Mouse (Mus musculus) lung, postnatal 0 days (tissue): ENCODE measurements around the gene Os9. TPM values are rescaled to one million over a fixed set of nuclear protein-coding genes. Genes with fewer than 3 reads are reported as not detected.
"Not testable (repeated sequence)": the region's sequence is repeated elsewhere in the genome, so short reads cannot be mapped to it uniquely, and the experiment has no call there.

Experiments
- ATAC-seq: fragments of 200-750 bp; cut with Nextera tagmentation; 2 replicates; pipeline ENCODE4 v1.8.0; 2017; ENCODE audit warnings: moderate library complexity
- DNase-seq: peaks from one replicate; pipeline ENCODE4 v3.0.0-alpha.2; 2016; ENCODE audit warnings: low spot score
- H3K27ac ChIP-seq: fragments of 300-500 bp; sonication (generic); 2 replicates; pipeline ENCODE4 v1.5.1; 2014; ENCODE audit warnings: antibody characterized with exemption, mild to moderate bottlenecking, low read length, mixed read lengths
- H3K27me3 ChIP-seq: fragments of 300-500 bp; sonication (generic); replicated peaks from 2 replicates; pipeline ENCODE4 v1.6.1; 2014; ENCODE audit warnings: low read length, mixed read lengths; ENCODE audit not compliant: insufficient read depth
- H3K36me3 ChIP-seq: fragments of 300-500 bp; sonication (generic); 2 replicates; pipeline ENCODE4 v1.6.1; 2014; ENCODE audit warnings: low read length, mixed read lengths; ENCODE audit not compliant: insufficient read depth
- H3K4me1 ChIP-seq: fragments of 300-500 bp; sonication (generic); 2 replicates; pipeline ENCODE4 v1.6.1; 2014; ENCODE audit warnings: antibody characterized with exemption, low read depth, low read length, mixed read lengths; ENCODE audit not compliant: insufficient read depth
- H3K4me2 ChIP-seq: fragments of 300-500 bp; sonication (generic); replicated peaks from 2 replicates; pipeline ENCODE4 v1.6.1; 2014; ENCODE audit warnings: low read depth, mild to moderate bottlenecking, low read length, moderate library complexity, mixed read lengths
- H3K4me3 ChIP-seq: fragments of 300-500 bp; sonication (generic); 2 replicates; pipeline ENCODE4 v1.5.1; 2014; ENCODE audit warnings: low read depth, low read length
- H3K9ac ChIP-seq: fragments of 300-500 bp; sonication (generic); replicated peaks from 2 replicates; pipeline ENCODE4 v1.6.1; 2014; ENCODE audit warnings: low read depth, mild to moderate bottlenecking
- H3K9me3 ChIP-seq: fragments of 300-500 bp; sonication (generic); 2 replicates; pipeline ENCODE4 v1.6.1; 2016; ENCODE audit warnings: low read length, mixed read lengths
- CTCF ChIP-seq: IDR thresholded peaks from 2 replicates; pipeline ENCODE4 v1.5.1; 2016; ENCODE audit warnings: antibody characterized with exemption, mild to moderate bottlenecking
- EP300 ChIP-seq: IDR thresholded peaks from 2 replicates; pipeline ENCODE4 v1.6.1; 2016; ENCODE audit warnings: antibody characterized with exemption, mild to moderate bottlenecking, control low read depth
- WGBS: fragments of 180-500 bp; shearing (Covaris S2); extraction: QIAGEN DNeasy Blood & Tissue Kit; methylation state at CpG from one replicate; pipeline ENCODE4 v1.1.7; 2014; 5-methylcytosine and 5-hydroxymethylcytosine counted together
- polyA plus RNA-seq: library from polyadenylated mRNA; unstranded; fragments of >200 nt; fragmentation: Nextera tagmentation; extraction: Ambion mirVana; gene quantifications from 2 replicates; pipeline ENCODE4 v1.2.1, GENCODE M21; 2015

The Os9 gene
- polyA plus RNA-seq, 1 experiment from 2014 or later = 112 TPM

- peak; percentile 34 for ATAC-seq
- WGBS = 2% methylated on average over 15 of the region's 42 CpGs
- no peaks in the 10 kb centered on the region for H3K36me3 ChIP-seq
These were observed 44.4 kb upstream of the Os9 start for GRCm38 (mm10) chr10:127165354-127165653.

DNA sequence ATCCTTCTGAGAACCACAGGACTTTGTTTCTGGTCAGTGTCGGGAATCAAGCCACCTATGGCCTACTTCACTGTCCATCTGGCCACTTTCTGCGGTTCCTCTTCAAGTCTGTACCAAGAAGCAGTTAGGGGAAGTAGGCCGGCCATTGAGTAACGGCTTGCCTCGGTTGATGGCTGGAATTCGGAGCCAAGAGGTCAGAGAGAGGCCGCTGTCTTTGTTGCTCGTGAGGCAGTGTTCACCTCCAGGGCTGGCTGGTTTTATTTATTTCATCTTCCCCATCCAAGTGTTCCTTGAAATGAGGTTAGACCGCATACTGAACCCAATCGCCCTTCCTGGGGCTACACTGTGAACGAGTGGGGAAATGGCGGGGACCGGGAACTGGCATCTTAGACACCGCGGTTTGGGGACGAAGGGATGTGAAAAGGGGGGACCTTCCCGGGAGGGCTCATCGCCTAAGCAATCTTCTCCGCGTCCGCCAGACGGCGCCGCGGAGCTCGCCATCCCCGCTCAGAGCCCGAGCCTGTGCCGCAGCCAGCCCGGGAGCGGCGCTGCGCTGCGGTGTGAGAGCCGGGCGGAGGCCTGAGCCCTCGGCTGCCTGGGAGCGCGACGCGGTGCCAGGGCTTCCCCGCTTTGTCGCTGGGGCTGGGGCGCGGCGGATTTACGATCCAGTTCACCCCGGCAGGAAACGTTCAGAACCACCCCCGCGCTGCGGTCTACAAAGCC is 43.9 kb upstream of the Os9 start, which contains the start of gene B4galnt1:
Gene B4galnt1 (plus strand): TSS at position 595 of the 723 bp plus-strand sequence.
- peak within 1 kb of the TSS; percentile 62 for H3K27ac ChIP-seq
- H3K4me1 ChIP-seq = peaks cover 9% of the 10 kb centered on the region; the same call in 1 of the 2 replicates
- ATAC-seq (peak; percentile 87), DNase-seq (peak; percentile 85)
- no peaks in the 10 kb centered on the region for H3K9me3 ChIP-seq
- H3K4me3 ChIP-seq = peak within 1 kb of the TSS; percentile 45
- H3K27me3 ChIP-seq = peaks cover 35% of the 10 kb centered on the region
- H3K36me3 ChIP-seq = no peaks in the 10 kb centered on the region
- peak within 1 kb of the TSS; percentile 32 for H3K9ac ChIP-seq
- H3K4me2 ChIP-seq = peak within 1 kb of the TSS; percentile 89
- TF ChIP-seq CTCF (peak; percentile 89), EP300 (peak; percentile 19; the same call in 1 of the 2 replicates)
- WGBS = 8% methylated on average over 40 of the region's 52 CpGs

More at GRCm38 (mm10) chr10:127165354-127165653, 44.4 kb upstream of the Os9 start:
- no peak for DNase-seq
- no peaks in the 10 kb centered on the region for H3K9me3 ChIP-seq
- H3K4me1 ChIP-seq = peaks cover 13% of the 10 kb centered on the region
- TF ChIP-seq CTCF (no peak), EP300 (no peak)
- H3K27ac ChIP-seq = peak overlapping the region; percentile 62
- H3K4me2 ChIP-seq = peak overlapping the region; percentile 89
- H3K9ac ChIP-seq = peak overlapping the region; percentile 32
- H3K4me3 ChIP-seq = peak overlapping the region; percentile 45
- peaks cover 40% of the 10 kb centered on the region for H3K27me3 ChIP-seq

GRCm38 (mm10) chr10:127164190-127164589 is 43.3 kb upstream of the Os9 start:
- ATAC-seq = no peak
- H3K4me1 ChIP-seq = peaks cover 9% of the 10 kb centered on the region; the same call in 1 of the 2 replicates
- H3K27ac ChIP-seq = no peak overlapping the region
- no peak for TF ChIP-seq EP300
- TF ChIP-seq CTCF = no peak
- H3K27me3 ChIP-seq = peaks cover 29% of the 10 kb centered on the region
- no peaks in the 10 kb centered on the region for H3K9me3 ChIP-seq
- no peak overlapping the region for H3K4me2 ChIP-seq
- no peak overlapping the region for H3K4me3 ChIP-seq
- no peaks in the 10 kb centered on the region for H3K36me3 ChIP-seq
- WGBS = 91% methylated on average over 4 of the region's 4 CpGs
- H3K9ac ChIP-seq = no peak overlapping the region
- DNase-seq = no peak

- H3K4me3 ChIP-seq, H3K4me1 ChIP-seq, H3K9me3 ChIP-seq, DNase-seq, H3K9ac ChIP-seq, H3K27ac ChIP-seq, H3K4me2 ChIP-seq, ATAC-seq, H3K36me3 ChIP-seq: not testable (repeated sequence)
- WGBS = 37% methylated on average over 7 of the region's 7 CpGs
- H3K27me3 ChIP-seq = peaks cover 27% of the 10 kb centered on the region
These were observed 41.9 kb upstream of the Os9 start for GRCm38 (mm10) chr10:127162771-127163261.

DNA sequence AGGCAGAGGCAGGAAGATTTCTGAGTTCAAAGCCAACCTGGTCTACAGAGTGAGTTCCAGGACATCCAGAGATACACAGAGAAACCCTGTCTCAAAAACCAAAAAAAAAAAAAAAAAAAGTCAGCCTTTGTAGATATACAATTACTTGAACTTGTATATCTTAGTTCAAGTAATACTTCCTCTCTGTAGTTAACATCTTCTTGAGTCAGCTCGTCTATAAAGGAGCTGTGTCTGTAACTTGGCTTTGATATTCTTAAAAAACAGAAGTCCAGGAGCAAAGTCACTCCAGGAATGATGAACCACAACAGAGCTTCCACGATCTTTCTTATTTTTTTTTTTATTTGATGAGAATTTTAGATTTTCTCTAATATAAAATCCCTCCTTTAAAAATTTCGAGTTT is 39.8 kb upstream of the Os9 start:
- Histone ChIP-seq H3K36me3 (no peaks in the 10 kb centered on the region), H3K9me3 (no peaks in the 10 kb centered on the region), H3K27me3 (peaks cover 7% of the 10 kb centered on the region; the same call in 1 of the 2 replicates), H3K4me1 (peaks cover 4% of the 10 kb centered on the region; the same call in 1 of the 2 replicates), H3K27ac (no peak overlapping the region), H3K9ac (no peak overlapping the region), H3K4me3 (no peak overlapping the region), H3K4me2 (no peak overlapping the region)
- 58% methylated on average over 3 of the region's 3 CpGs for WGBS
- no peak for TF ChIP-seq CTCF
- TF ChIP-seq EP300 = no peak
- DNase-seq = no peak
- no peak for ATAC-seq

- Histone ChIP-seq H3K27me3 (peaks cover under 1% of the 10 kb centered on the region; the same call in 1 of the 2 replicates), H3K4me2 (no peak overlapping the region), H3K4me3 (no peak overlapping the region), H3K4me1 (no peaks in the 10 kb centered on the region), H3K9me3 (no peaks in the 10 kb centered on the region), H3K27ac (no peak overlapping the region), H3K36me3 (no peaks in the 10 kb centered on the region), H3K9ac (no peak overlapping the region)
- no peak for DNase-seq
- TF ChIP-seq CTCF (no peak), EP300 (no peak)
- WGBS = 76% methylated on average over 9 of the region's 9 CpGs
- ATAC-seq = no peak
These were observed 39.1 kb upstream of the Os9 start for GRCm38 (mm10) chr10:127160081-127160480.
